Mouse (Mus musculus) liver, adult 2 months (tissue): ENCODE data around the gene Cs.

Experiments
- CTCF ChIP-seq: fragments of 200-500 bp; IDR thresholded peaks from 2 replicates; pipeline ENCODE4 v1.5.1; 2011; ENCODE audit warnings: low read depth, low read length, control low read depth
- POLR2A ChIP-seq: fragments of 200-500 bp; IDR thresholded peaks from 2 replicates; pipeline ENCODE4 v1.6.1; 2011; ENCODE audit warnings: low read length, control low read depth; ENCODE audit not compliant: insufficient read depth; ENCODE audit errors: extremely low read depth

DNA sequence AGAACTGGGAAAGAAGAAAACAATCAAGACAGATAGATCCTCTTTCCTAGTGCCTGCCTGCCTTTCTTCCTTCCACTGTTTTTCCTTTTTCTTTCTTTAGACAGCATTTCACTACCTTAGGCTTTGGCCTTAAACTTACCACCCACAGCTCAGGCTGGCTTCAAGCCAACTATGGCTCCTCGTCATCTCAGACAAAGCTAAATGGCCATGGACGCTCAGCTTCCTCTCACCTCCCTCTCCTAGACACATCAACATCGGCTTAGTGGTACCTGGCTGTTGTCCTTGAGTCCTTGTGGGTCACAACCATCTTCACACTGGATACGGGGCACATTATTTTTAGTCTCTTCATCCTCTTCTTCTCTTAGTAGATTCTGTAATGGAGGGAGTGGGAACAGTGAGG is 40.3 kb upstream of the Cs start:
- TF ChIP-seq CTCF (no peak), POLR2A (no peak)
